Mouse (Mus musculus) kidney, embryonic 15.5 days (tissue): Measurements from ENCODE around the gene Nhp2. TPM values are rescaled to one million over a fixed set of nuclear protein-coding genes. Genes with fewer than 3 reads are reported as not detected.
"Not testable (repeated sequence)": the region's sequence is repeated elsewhere in the genome, so short reads cannot be mapped to it uniquely, and the experiment has no call there.

Experiments
- ATAC-seq: fragments of 200-750 bp; cut with Nextera tagmentation; replicated peaks from 2 replicates; pipeline ENCODE4 v1.8.0; 2017; ENCODE audit warnings: moderate TSS enrichment; ENCODE audit not compliant: low FRiP score
- H3K27ac ChIP-seq: fragments of 300-500 bp; sonication (generic); 2 replicates; pipeline ENCODE4 v1.5.1; 2015; ENCODE audit warnings: mild to moderate bottlenecking, inconsistent platforms
- H3K27me3 ChIP-seq: fragments of 300-500 bp; sonication (generic); 2 replicates; pipeline ENCODE4 v1.6.1; 2015; ENCODE audit warnings: inconsistent platforms
- H3K36me3 ChIP-seq: fragments of 300-500 bp; sonication (generic); 2 replicates; pipeline ENCODE4 v1.6.1; 2015; ENCODE audit warnings: inconsistent platforms
- H3K4me1 ChIP-seq: fragments of 300-500 bp; sonication (generic); 2 replicates; pipeline ENCODE4 v1.6.1; 2015; ENCODE audit warnings: inconsistent platforms
- H3K4me2 ChIP-seq: fragments of 300-500 bp; sonication (generic); 2 replicates; pipeline ENCODE4 v1.6.1; 2015; ENCODE audit warnings: moderate library complexity, mild to moderate bottlenecking, inconsistent platforms
- H3K4me3 ChIP-seq: fragments of 300-500 bp; sonication (generic); replicated peaks from 2 replicates; pipeline ENCODE4 v1.5.1; 2015; ENCODE audit warnings: mild to moderate bottlenecking, inconsistent platforms
- H3K9ac ChIP-seq: fragments of 300-500 bp; sonication (generic); 2 replicates; pipeline ENCODE4 v1.6.1; 2015; ENCODE audit warnings: mild to moderate bottlenecking, inconsistent platforms
- H3K9me3 ChIP-seq: fragments of 300-500 bp; sonication (generic); replicated peaks from 2 replicates; pipeline ENCODE4 v1.6.1; 2016; ENCODE audit warnings: inconsistent platforms
- WGBS: fragments of 180-500 bp; shearing (Covaris S2); methylation state at CpG from one replicate; pipeline ENCODE4 v1.1.7; 2015; ENCODE audit warnings: mixed read lengths; 5-methylcytosine and 5-hydroxymethylcytosine counted together
- polyA plus RNA-seq: library from polyadenylated mRNA; unstranded; fragments of >200 nt; fragmentation: Nextera tagmentation; extraction: Ambion mirVana; gene quantifications from 2 replicates; pipeline ENCODE4 v1.2.1, GENCODE M21; 2015

The Nhp2 gene
- polyA plus RNA-seq, 1 experiment from 2014 or later = 163 TPM

DNA sequence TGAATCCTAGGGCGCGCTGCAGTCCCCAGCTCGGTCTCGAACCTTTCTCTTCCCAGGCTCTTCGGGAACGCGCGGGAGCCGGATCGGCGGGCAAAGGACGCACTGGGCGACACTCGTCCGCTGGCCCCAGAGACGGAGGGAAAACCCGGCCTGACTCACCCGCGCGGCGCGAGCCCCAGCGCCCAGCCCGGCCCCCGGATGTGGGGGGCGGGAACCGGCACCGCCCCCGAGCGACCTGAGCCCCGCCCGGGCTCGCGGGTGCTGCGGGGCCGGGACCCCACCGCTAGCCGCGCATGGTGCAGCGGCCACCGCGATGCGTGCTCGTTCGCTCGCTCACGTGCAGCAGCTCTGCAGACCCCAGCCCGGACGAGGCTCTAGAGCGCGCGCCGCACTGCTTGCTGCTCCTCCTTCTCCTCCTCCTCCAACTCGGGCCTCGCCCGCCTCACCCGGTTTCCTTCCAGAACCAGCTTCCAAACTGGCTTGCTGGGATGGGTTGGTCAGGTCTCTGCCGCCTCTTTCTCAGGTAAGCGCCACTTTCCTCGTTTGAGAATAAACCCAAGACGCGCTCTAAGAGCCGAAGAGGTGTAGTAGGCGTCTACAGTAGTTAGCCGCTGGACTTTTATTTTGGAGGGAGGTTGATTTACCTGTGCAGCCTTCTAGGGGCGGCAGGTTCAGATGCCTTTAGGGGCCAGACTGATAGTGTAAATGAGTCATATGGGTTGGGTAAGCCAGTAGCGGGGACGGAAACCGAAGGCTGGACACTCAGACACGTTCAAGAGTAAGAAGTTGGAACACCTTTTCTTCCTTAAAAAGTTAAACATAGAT, 31.4 kb downstream of the Nhp2 start, which contains the start of the genes N4bp3 and D930048N14Rik:
TSS of gene N4bp3 (minus strand) at position 152 of the 825 bp plus-strand sequence.
TSS of gene D930048N14Rik (plus strand) at position 264 of the 825 bp plus-strand sequence.
- peak within 1 kb of the TSS; percentile 61 for H3K4me3 ChIP-seq
- H3K4me2 ChIP-seq = peak within 1 kb of the TSS; percentile 97
- H3K9ac ChIP-seq = peak within 1 kb of the TSS; percentile 68
- H3K27ac ChIP-seq = peak within 1 kb of the TSS; percentile 83
- peak; percentile 73 for ATAC-seq
- H3K9me3 ChIP-seq = no peaks in the 10 kb centered on the region
- no peaks in the 10 kb centered on the region for H3K27me3 ChIP-seq
- H3K36me3 ChIP-seq = peaks cover 5% of the 10 kb centered on the region; the same call in 1 of the 2 replicates
- peaks cover 50% of the 10 kb centered on the region for H3K4me1 ChIP-seq
- WGBS = under 1% methylated on average over 70 of the region's 70 CpGs

GRCm38 (mm10) chr11:51652889-51653418, 33.4 kb downstream of the Nhp2 start:
- ATAC-seq = no peak

GRCm38 (mm10) chr11:51653736-51654135, 34.2 kb downstream of the Nhp2 start:
- no peak overlapping the region for H3K9ac ChIP-seq
- no peaks in the 10 kb centered on the region for H3K27me3 ChIP-seq
- peaks cover 5% of the 10 kb centered on the region; the same call in 1 of the 2 replicates for H3K36me3 ChIP-seq
- no peak overlapping the region for H3K4me3 ChIP-seq
- H3K27ac ChIP-seq = no peak overlapping the region
- 72% methylated on average over 6 of the region's 6 CpGs for WGBS
- H3K4me2 ChIP-seq = no peak overlapping the region
- ATAC-seq = no peak
- H3K4me1 ChIP-seq = peaks cover 44% of the 10 kb centered on the region
- H3K9me3 ChIP-seq = no peaks in the 10 kb centered on the region

More at GRCm38 (mm10) chr11:51652889-51653418, 33.4 kb downstream of the Nhp2 start:
- Histone ChIP-seq H3K27ac (no peak overlapping the region), H3K9ac (no peak overlapping the region), H3K36me3 (peaks cover 5% of the 10 kb centered on the region; the same call in 1 of the 2 replicates), H3K9me3 (no peaks in the 10 kb centered on the region), H3K4me3 (no peak overlapping the region), H3K4me1 (peaks cover 44% of the 10 kb centered on the region), H3K27me3 (no peaks in the 10 kb centered on the region), H3K4me2 (no peak overlapping the region)
- 90% methylated on average over 4 of the region's 4 CpGs for WGBS

DNA sequence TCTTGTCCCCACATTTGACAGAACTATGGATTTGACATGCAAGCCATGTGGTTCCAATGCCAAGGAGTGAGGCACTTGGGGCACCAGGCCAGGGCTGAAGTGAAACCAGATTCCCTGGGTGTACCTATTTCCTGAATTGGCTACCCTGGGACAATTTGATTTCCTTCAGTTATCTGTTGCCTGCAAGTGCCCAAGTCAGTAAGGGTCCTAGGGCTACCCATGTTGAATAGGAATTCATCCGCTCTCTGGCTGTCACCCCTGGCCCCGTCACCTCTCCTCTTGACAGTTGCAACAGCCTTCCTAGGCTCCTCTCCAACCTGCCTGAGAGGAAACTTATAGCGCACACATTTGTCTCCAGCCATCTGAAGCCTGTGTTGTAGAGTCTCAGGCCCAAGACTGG, 35.4 kb downstream of the Nhp2 start:
- WGBS = 95% methylated on average over 3 of the region's 3 CpGs
- Histone ChIP-seq H3K4me1 (peaks cover 38% of the 10 kb centered on the region), H3K36me3 (peaks cover 5% of the 10 kb centered on the region; the same call in 1 of the 2 replicates), H3K27ac (no peak overlapping the region), H3K9me3 (no peaks in the 10 kb centered on the region), H3K27me3 (no peaks in the 10 kb centered on the region), H3K9ac (no peak overlapping the region), H3K4me3 (no peak overlapping the region), H3K4me2 (no peak overlapping the region)
- ATAC-seq = no peak

GRCm38 (mm10) chr11:51656798-51657521, 37.4 kb downstream of the Nhp2 start:
- ATAC-seq = peak; percentile 43
- Histone ChIP-seq H3K4me2 (no peak overlapping the region), H3K9me3 (no peaks in the 10 kb centered on the region), H3K27me3 (no peaks in the 10 kb centered on the region), H3K36me3 (peaks cover 5% of the 10 kb centered on the region; the same call in 1 of the 2 replicates), H3K4me3 (no peak overlapping the region), H3K4me1 (peaks cover 25% of the 10 kb centered on the region), H3K27ac (peak overlapping the region; percentile 45), H3K9ac (no peak overlapping the region)
- WGBS = 44% methylated on average over 10 of the region's 10 CpGs

DNA sequence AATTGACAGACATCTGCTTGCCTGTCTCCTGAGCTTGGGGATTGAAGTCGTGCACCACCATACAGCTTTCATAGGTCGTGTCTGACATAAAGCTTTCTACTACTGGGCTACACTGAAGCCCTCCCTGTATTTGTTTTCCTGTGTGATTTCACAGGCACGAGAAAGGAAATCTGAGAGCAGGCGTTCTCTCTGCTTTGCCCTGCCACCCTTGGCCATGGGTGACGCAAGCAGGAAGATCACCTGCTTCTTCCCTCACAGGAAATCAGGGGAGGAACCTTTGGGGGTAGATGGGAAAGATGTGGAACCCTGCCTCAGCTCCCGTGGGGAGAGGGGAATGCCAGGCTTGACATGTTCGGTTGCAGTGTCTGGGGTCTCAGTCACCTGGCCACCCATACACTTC, 38.8 kb downstream of the Nhp2 start:
- H3K27me3 ChIP-seq = no peaks in the 10 kb centered on the region
- H3K27ac ChIP-seq = peak overlapping the region; percentile 24
- H3K9me3 ChIP-seq = no peaks in the 10 kb centered on the region
- 0 out of 2 replicates have a peak, but pooled peaks have one; percentile 27 for ATAC-seq
- peaks cover 5% of the 10 kb centered on the region; the same call in 1 of the 2 replicates for H3K36me3 ChIP-seq
- H3K4me2 ChIP-seq = no peak overlapping the region
- H3K4me1 ChIP-seq = peaks cover 25% of the 10 kb centered on the region
- WGBS = 39% methylated on average over 7 of the region's 7 CpGs
- H3K9ac ChIP-seq = no peak overlapping the region
- no peak overlapping the region for H3K4me3 ChIP-seq

- Histone ChIP-seq H3K4me2 (no peak overlapping the region), H3K9ac (no peak overlapping the region), H3K36me3 (peaks cover 5% of the 10 kb centered on the region; the same call in 1 of the 2 replicates), H3K4me1 (peaks cover 25% of the 10 kb centered on the region), H3K4me3 (no peak overlapping the region), H3K9me3 (no peaks in the 10 kb centered on the region), H3K27ac (peak overlapping the region; percentile 24), H3K27me3 (no peaks in the 10 kb centered on the region)
- WGBS = 57% methylated on average over 6 of the region's 6 CpGs
- peak; percentile 57; the same call in 1 of the 2 replicates for ATAC-seq
Measured at GRCm38 (mm10) chr11:51658705-51659104, 39.2 kb downstream of the Nhp2 start.

DNA sequence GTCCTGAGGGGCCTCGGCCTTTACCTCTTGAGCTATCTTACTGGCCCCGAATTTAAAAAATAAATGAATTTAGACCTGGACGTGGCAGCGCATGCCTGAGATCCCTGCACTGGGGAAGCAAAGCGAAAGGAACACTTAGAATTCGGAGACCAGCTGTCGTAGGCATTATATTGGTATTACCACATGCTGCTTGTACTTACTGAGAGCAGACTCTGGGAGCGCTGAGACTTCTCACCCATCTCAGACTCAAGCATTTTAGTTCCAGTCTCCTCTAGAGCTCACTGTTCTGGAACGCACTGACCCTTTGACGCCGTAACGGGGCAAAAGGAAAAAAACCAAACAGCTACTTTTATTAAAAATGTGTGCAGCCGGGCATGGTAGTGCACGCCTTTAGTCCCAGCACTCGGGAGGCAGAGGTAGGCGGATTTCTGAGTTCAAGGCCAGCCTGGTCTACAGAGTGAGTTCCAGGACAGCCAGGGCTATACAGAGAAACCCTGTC, 42.4 kb downstream of the Nhp2 start:
- H3K9ac ChIP-seq = no peak overlapping the region
- WGBS = 79% methylated on average over 16 of the region's 16 CpGs
- H3K27me3 ChIP-seq = no peaks in the 10 kb centered on the region
- H3K9me3 ChIP-seq = no peaks in the 10 kb centered on the region
- H3K27ac ChIP-seq = no peak overlapping the region
- H3K4me3 ChIP-seq = no peak overlapping the region
- H3K4me2 ChIP-seq = no peak overlapping the region
- ATAC-seq = no peak
- H3K36me3 ChIP-seq = no peaks in the 10 kb centered on the region
- peaks cover 18% of the 10 kb centered on the region for H3K4me1 ChIP-seq

GRCm38 (mm10) chr11:51662632-51663031, 43.1 kb downstream of the Nhp2 start:
- Histone ChIP-seq H3K4me3 (no peak overlapping the region), H3K9ac (no peak overlapping the region), H3K4me1 (peaks cover 13% of the 10 kb centered on the region), H3K9me3 (no peaks in the 10 kb centered on the region), H3K4me2 (no peak overlapping the region), H3K27ac (no peak overlapping the region), H3K36me3 (no peaks in the 10 kb centered on the region), H3K27me3 (no peaks in the 10 kb centered on the region)
- WGBS = 78% methylated on average over 7 of the region's 7 CpGs
- ATAC-seq = no peak

DNA sequence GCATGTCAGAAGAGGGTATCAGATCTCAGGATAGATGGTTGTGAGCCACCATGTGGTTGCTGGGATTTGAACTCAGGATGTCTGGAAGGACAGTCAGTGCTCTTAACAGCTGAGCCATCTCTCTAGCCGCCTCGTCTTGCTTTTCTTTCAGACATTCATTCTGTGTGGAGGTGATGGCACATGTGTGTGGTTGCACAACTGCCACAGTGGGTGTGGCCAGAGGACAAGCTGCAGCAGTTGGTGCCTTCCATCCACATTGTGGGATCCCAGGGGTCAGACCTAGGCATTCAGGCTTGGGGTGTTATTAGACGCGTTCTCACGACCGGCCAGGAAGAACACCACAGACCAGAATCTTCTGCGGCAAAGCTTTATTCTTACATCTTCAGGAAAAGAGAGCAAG, 45.2 kb downstream of the Nhp2 start:
- ATAC-seq, H3K4me3 ChIP-seq, H3K27me3 ChIP-seq, H3K36me3 ChIP-seq, H3K27ac ChIP-seq, H3K9me3 ChIP-seq, H3K9ac ChIP-seq, H3K4me2 ChIP-seq, H3K4me1 ChIP-seq: not testable (repeated sequence)
- 94% methylated on average over 7 of the region's 7 CpGs for WGBS

GRCm38 (mm10) chr11:51670846-51671245, 51.3 kb downstream of the Nhp2 start:
- Histone ChIP-seq H3K4me1 (peaks cover 5% of the 10 kb centered on the region), H3K9ac (no peak overlapping the region), H3K27ac (no peak overlapping the region), H3K4me3 (no peak overlapping the region), H3K4me2 (no peak overlapping the region), H3K27me3 (no peaks in the 10 kb centered on the region), H3K36me3 (no peaks in the 10 kb centered on the region), H3K9me3 (no peaks in the 10 kb centered on the region)
- no peak for ATAC-seq
- WGBS = 90% methylated on average over 7 of the region's 7 CpGs
